Mouse (Mus musculus) limb, embryonic 11.5 days (tissue): Measurements from ENCODE around the gene Map2. TPM values are rescaled to one million over a fixed set of nuclear protein-coding genes. Genes with fewer than 3 reads are reported as not detected.
A peak's percentile ranks its signal among the peaks of the same experiment; 100 is the strongest.

Experiments used
- ATAC-seq: fragments of 200-750 bp; cut with Nextera tagmentation; 2 replicates; pipeline ENCODE4 v1.8.0; 2017; ENCODE audit warnings: low read depth; ENCODE audit not compliant: insufficient number of reproducible peaks, low FRiP score, low TSS enrichment
- DNase-seq: peaks from one replicate; pipeline ENCODE4 v3.0.0-alpha.2; 2015; ENCODE audit warnings: low spot score
- H3K27ac ChIP-seq: fragments of 300-500 bp; sonication (generic); replicated peaks from 2 replicates; pipeline ENCODE4 v1.5.1; 2014; ENCODE audit warnings: low read depth, mild to moderate bottlenecking, low read length
- H3K27me3 ChIP-seq: fragments of 300-500 bp; sonication (generic); 2 replicates; pipeline ENCODE4 v1.6.1; 2014; ENCODE audit warnings: mild to moderate bottlenecking, low read length, mixed read lengths; ENCODE audit not compliant: control insufficient read depth, insufficient read depth
- H3K36me3 ChIP-seq: fragments of 300-500 bp; sonication (generic); 2 replicates; pipeline ENCODE4 v1.6.1; 2014; ENCODE audit warnings: mild to moderate bottlenecking, low read length, moderate library complexity, mixed read lengths; ENCODE audit not compliant: control insufficient read depth, insufficient read depth
- H3K4me1 ChIP-seq: fragments of 300-500 bp; sonication (generic); 2 replicates; pipeline ENCODE4 v1.6.1; 2014; ENCODE audit warnings: low read length, mixed read lengths; ENCODE audit not compliant: control insufficient read depth, insufficient read depth
- H3K4me2 ChIP-seq: fragments of 300-500 bp; sonication (generic); 2 replicates; pipeline ENCODE4 v1.6.1; 2014; ENCODE audit warnings: low read depth, mild to moderate bottlenecking, moderate library complexity; ENCODE audit not compliant: severe bottlenecking
- H3K4me3 ChIP-seq: fragments of 300-500 bp; sonication (generic); 2 replicates; pipeline ENCODE4 v1.5.1; 2014; ENCODE audit warnings: low read depth, low read length
- H3K9ac ChIP-seq: fragments of 300-500 bp; sonication (generic); 2 replicates; pipeline ENCODE4 v1.6.1; 2014; ENCODE audit warnings: mild to moderate bottlenecking, low read length
- H3K9me3 ChIP-seq: fragments of 300-500 bp; sonication (generic); 2 replicates; pipeline ENCODE4 v1.6.1; 2016; ENCODE audit warnings: low read length; ENCODE audit not compliant: control insufficient read depth
- WGBS: fragments of 180-500 bp; shearing (Covaris S2); extraction: QIAGEN DNeasy Blood & Tissue Kit; methylation state at CpG from one replicate; pipeline ENCODE4 v1.1.7; 2014; 5-methylcytosine and 5-hydroxymethylcytosine counted together
- polyA plus RNA-seq: library from polyadenylated mRNA; unstranded; fragments of >200 nt; fragmentation: Nextera tagmentation; extraction: Ambion mirVana; gene quantifications from 2 replicates; pipeline ENCODE4 v1.2.1, GENCODE M21; 2014

Map2 gene
- polyA plus RNA-seq, 1 experiment from 2014 or later = 16.5 TPM

GRCm38 (mm10) chr1:66288987-66289386 is 113.9 kb downstream of the Map2 start:
- 84% methylated on average over 4 of the region's 4 CpGs for WGBS
- H3K4me1 ChIP-seq = no peaks in the 10 kb centered on the region
- no peak overlapping the region for H3K4me2 ChIP-seq
- H3K9ac ChIP-seq = no peak overlapping the region
- H3K27ac ChIP-seq = no peak overlapping the region
- H3K9me3 ChIP-seq = no peaks in the 10 kb centered on the region
- no peak overlapping the region for H3K4me3 ChIP-seq
- DNase-seq = no peak
- no peaks in the 10 kb centered on the region for H3K27me3 ChIP-seq
- H3K36me3 ChIP-seq = no peaks in the 10 kb centered on the region
- no peak for ATAC-seq

- no peak overlapping the region for H3K27ac ChIP-seq
- H3K4me3 ChIP-seq = no peak overlapping the region
- DNase-seq (no peak), ATAC-seq (no peak)
- H3K9ac ChIP-seq = no peak overlapping the region
- H3K36me3 ChIP-seq = no peaks in the 10 kb centered on the region
- no peaks in the 10 kb centered on the region for H3K27me3 ChIP-seq
- WGBS = 79% methylated on average over 3 of the region's 3 CpGs
- no peaks in the 10 kb centered on the region for H3K4me1 ChIP-seq
- H3K9me3 ChIP-seq = no peaks in the 10 kb centered on the region
- H3K4me2 ChIP-seq = no peak overlapping the region
Measured at GRCm38 (mm10) chr1:66292121-66292881, 117.2 kb downstream of the Map2 start.

GRCm38 (mm10) chr1:66299376-66299775 is 124.3 kb downstream of the Map2 start:
- Histone ChIP-seq H3K4me1 (no peaks in the 10 kb centered on the region), H3K36me3 (no peaks in the 10 kb centered on the region), H3K27ac (no peak overlapping the region), H3K9ac (no peak overlapping the region), H3K4me3 (no peak overlapping the region), H3K27me3 (no peaks in the 10 kb centered on the region), H3K9me3 (no peaks in the 10 kb centered on the region), H3K4me2 (no peak overlapping the region)
- ATAC-seq (no peak), DNase-seq (no peak)
- 80% methylated on average over 6 of the region's 6 CpGs for WGBS

DNA sequence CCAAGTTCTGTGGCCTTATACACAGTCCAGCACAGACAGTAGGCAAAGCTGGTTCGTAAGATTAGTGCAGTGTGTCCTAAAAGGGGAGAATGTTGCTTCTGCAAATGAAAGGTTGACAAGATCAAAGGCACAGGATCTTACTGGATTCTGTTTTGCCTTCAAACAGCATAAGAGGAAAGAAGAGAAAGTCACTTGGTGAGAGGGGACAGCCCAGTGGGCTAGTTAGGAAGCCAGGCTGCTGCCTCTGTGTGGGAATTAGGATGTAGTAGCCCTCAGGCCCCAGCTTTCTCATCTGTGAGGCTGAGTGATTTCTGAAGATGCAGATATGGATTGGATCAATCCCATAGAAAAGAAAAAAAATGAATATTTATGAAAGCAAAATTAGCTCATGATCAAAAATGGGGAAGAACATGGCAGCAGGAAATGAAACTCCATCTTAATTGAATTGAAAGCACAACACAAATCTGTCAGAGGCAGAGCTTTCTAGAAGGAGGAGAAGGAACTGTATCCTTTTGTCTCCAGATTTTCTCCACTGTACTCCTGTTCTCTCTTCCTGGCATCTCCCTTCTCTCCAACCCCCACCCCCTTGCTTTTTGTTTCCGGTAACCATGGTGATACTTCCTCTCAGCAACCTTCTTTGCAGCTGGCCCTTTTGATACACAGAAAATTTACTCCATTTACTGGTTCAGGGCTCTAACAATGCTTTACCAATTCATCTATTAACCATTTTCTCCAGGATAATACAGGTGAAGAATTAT is 145.5 kb downstream of the Map2 start:
- DNase-seq (no peak), ATAC-seq (no peak)
- H3K4me1 ChIP-seq = no peaks in the 10 kb centered on the region; the same call in 1 of the 2 replicates
- H3K4me3 ChIP-seq = no peak overlapping the region
- no peaks in the 10 kb centered on the region for H3K9me3 ChIP-seq
- 81% methylated on average over 2 of the region's 2 CpGs for WGBS
- no peak overlapping the region for H3K9ac ChIP-seq
- no peaks in the 10 kb centered on the region for H3K36me3 ChIP-seq
- no peak overlapping the region for H3K4me2 ChIP-seq
- H3K27me3 ChIP-seq = no peaks in the 10 kb centered on the region
- H3K27ac ChIP-seq = no peak overlapping the region

- Histone ChIP-seq H3K27me3 (no peaks in the 10 kb centered on the region), H3K4me1 (no peaks in the 10 kb centered on the region; the same call in 1 of the 2 replicates), H3K4me3 (no peak overlapping the region), H3K4me2 (no peak overlapping the region), H3K9me3 (no peaks in the 10 kb centered on the region), H3K9ac (no peak overlapping the region), H3K36me3 (no peaks in the 10 kb centered on the region), H3K27ac (no peak overlapping the region)
- WGBS = 43% methylated on average over 1 of the region's 1 CpGs
- ATAC-seq (no peak), DNase-seq (no peak)
Measured at GRCm38 (mm10) chr1:66321136-66321502, 146.0 kb downstream of the Map2 start.

GRCm38 (mm10) chr1:66321631-66322142 is 146.6 kb downstream of the Map2 start:
- H3K4me1 ChIP-seq = no peaks in the 10 kb centered on the region; the same call in 1 of the 2 replicates
- 54% methylated on average over 15 of the region's 15 CpGs for WGBS
- DNase-seq (peak; percentile 28), ATAC-seq (no peak)
- H3K4me2 ChIP-seq = peak overlapping the region; percentile 20; the same call in 1 of the 2 replicates
- no peaks in the 10 kb centered on the region for H3K27me3 ChIP-seq
- no peaks in the 10 kb centered on the region for H3K9me3 ChIP-seq
- H3K9ac ChIP-seq = no peak overlapping the region
- no peaks in the 10 kb centered on the region for H3K36me3 ChIP-seq
- 0 out of 2 replicates have a peak overlapping the region, but pooled peaks have one; percentile 14 for H3K27ac ChIP-seq
- H3K4me3 ChIP-seq = no peak overlapping the region

DNA sequence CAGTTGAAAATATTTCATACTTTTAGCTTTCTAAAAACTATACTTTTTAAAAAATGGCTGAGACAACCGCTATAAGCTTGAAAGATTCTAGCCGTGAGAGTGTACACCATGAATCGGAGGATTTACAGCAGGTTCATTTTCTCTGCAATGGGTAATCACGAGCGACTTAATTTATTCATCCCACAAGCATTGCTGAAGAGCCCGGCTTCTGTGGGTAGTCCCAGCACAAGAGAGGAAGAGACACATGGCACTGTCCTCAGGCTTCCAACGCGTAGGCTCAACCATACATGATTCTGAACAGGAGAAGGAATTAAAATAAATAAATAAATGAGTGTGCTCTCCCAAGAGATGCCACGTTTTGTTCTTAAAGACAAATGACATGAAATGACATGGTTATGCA is 148.4 kb downstream of the Map2 start:
- Histone ChIP-seq H3K27me3 (no peaks in the 10 kb centered on the region), H3K27ac (no peak overlapping the region), H3K9ac (no peak overlapping the region), H3K4me2 (no peak overlapping the region), H3K36me3 (no peaks in the 10 kb centered on the region), H3K4me1 (no peaks in the 10 kb centered on the region; the same call in 1 of the 2 replicates), H3K9me3 (no peaks in the 10 kb centered on the region), H3K4me3 (no peak overlapping the region)
- no peak for ATAC-seq
- 89% methylated on average over 9 of the region's 9 CpGs for WGBS
- DNase-seq = no peak

- H3K36me3 ChIP-seq = no peaks in the 10 kb centered on the region
- H3K4me2 ChIP-seq = no peak overlapping the region
- peaks cover 7% of the 10 kb centered on the region for H3K4me1 ChIP-seq
- no peaks in the 10 kb centered on the region for H3K9me3 ChIP-seq
- H3K4me3 ChIP-seq = no peak overlapping the region
- ATAC-seq (no peak), DNase-seq (no peak)
- no peaks in the 10 kb centered on the region for H3K27me3 ChIP-seq
- no peak overlapping the region for H3K9ac ChIP-seq
- H3K27ac ChIP-seq = no peak overlapping the region
Measured at GRCm38 (mm10) chr1:66324951-66325350, 149.9 kb downstream of the Map2 start.
